Mouse (Mus musculus) cerebellum, adult 11 months (tissue): Measurements from ENCODE around the gene Nectin1.

Experiments used
- DNase-seq: peaks from one replicate; pipeline ENCODE4 v3.0.0; 2022

Gene Nectin1

GRCm38 (mm10) chr9:43742066-43742465 is 1.7 kb upstream of the Nectin1 start:
- DNase-seq = no peak

DNA sequence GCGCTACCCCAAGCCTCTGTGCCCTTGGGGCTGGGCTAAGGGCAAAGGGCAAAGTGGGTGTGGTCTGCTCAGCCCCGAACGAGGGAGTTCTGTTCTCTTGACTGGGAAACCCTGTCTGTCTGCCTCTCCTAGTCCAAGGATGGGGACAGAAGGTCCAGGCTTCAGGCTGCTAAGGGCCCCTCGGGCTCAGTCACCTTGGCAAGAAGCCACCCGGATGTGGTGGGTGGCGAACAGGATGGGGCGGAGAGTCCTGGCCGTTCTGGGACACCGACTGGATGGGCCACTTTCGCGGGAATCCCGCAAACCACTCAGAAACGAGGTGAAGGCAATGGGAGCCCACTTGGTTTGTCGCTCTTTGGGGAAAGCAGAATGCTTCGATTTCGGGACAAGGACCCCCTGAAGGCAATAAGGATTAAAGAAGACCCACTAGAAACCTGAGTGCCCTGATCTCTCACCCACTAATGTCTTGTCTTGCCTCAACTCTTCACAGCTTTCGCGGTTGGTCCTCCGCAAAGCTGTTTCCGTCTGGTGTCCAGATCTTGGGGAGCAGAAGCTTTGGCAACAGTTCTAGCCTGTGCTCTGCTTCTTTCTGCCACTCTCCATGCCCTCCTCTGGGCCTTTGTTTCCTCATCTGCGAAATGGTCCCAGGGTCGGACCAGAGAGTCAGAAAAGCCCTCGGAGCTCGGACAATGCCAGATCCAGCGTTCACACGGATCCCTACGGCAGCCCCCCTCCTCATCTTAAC is 710 bp upstream of the Nectin1 start:
- DNase-seq = peak; percentile 59

DNA sequence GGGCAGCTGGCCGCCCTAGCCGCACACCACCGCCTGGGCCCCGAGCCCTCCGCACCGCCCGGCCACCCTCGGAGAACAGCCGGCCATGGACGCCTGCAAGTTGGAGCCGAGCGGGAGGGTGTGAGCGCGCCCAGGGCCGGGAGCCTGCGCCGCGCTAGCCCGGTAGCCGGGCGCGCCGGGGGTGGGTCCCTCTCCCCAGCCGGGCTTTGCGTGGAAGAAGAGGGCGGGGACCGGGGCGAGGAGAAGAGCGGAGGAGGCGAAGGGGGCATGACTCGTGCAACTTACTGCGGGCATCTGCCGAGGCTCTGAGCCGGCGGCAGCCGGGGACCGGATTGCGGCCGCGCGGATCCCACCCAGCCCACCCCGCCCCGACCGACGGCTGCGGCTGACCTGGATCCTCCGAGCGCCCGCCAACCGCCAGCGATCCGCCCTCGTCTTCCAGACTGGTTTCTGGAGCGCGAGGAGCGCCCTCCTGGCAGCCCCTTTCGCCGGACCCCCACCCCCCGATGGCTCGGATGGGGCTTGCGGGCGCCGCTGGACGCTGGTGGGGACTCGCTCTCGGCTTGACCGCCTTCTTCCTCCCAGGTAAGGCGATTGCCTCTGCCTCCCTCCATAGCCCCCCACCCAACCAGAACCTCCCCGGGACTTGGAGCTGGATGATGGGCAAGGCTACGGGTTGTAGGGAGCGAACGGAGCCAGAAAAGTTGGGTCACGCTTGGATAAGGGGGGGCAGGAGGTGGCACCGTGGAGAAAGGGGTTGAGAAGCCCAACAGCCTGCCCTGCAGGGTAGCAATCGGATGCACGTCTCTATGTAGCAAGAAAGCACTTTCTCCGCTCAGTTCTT is 576 bp downstream of the Nectin1 start:
- peak; percentile 43 for DNase-seq

- peak; percentile 59 for DNase-seq
Observed at GRCm38 (mm10) chr9:43745051-43745792, 1.4 kb downstream of the Nectin1 start.

GRCm38 (mm10) chr9:43745951-43746703 is 2.3 kb downstream of the Nectin1 start:
- DNase-seq = no peak

DNA sequence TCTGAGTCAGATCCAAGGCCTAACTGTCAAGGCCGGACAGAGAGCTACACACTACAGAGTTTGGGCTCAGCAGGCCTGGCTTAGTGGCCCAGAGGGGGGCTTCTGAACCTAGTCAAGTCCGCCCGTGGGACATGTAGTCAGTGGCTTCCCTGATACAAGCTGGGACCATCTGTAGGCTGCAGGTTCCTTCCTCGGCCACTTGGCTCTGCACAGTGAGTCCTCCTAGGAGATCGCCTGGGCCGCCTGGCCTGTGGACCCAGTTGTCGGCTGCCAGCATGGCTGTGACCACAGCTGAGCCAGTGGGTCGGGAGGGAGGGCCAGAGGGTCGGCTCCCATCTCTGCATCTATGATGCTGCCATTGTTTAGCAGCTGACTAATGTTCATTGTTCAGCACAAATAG is 3.9 kb downstream of the Nectin1 start:
- peak; percentile 30 for DNase-seq

DNA sequence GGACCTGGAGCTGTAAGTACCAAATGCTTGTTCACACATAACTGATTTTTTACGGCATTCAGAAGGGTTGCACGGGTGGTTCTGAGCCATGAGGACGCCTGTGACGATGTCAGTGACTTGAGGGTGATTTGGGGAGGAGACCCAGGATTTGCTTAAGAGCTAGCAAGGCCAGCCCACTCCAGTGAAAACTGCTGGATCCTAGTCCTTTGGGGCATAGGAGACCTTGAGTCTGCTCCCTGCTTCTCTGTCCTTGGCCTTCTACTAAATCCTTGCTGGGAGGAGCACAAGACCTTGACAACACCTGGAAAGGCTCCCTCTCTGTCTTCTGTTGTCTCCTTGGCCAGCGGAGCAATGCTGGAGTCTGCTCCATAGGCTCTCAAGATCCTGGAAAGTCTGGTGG is 4.7 kb downstream of the Nectin1 start:
- DNase-seq = no peak

GRCm38 (mm10) chr9:43750053-43750452 is 6.3 kb downstream of the Nectin1 start:
- no peak for DNase-seq

- no peak for DNase-seq
Observed at GRCm38 (mm10) chr9:43751111-43751510, 7.3 kb downstream of the Nectin1 start.

DNA sequence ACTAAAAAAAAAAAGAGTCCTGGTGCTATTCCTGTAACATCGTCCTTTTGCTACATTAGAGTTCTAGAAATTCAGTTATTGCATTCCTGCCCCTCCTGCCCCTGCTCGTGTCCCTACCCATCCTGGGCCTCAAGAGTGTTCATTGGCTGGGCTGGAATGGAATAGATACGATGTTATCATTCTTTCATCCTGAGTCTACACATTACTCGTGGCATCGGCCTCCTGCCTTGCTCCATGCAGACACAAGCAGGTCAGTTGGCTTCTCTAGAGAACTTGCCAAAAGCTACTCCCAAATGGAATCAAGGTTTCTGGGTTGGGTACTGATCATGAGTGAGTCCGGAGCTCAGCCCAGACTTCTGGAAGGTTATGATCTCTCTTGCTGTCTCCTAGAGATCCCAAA is 9.7 kb downstream of the Nectin1 start:
- no peak for DNase-seq

- DNase-seq = no peak
Observed at GRCm38 (mm10) chr9:43754083-43754482, 10.3 kb downstream of the Nectin1 start.

DNA sequence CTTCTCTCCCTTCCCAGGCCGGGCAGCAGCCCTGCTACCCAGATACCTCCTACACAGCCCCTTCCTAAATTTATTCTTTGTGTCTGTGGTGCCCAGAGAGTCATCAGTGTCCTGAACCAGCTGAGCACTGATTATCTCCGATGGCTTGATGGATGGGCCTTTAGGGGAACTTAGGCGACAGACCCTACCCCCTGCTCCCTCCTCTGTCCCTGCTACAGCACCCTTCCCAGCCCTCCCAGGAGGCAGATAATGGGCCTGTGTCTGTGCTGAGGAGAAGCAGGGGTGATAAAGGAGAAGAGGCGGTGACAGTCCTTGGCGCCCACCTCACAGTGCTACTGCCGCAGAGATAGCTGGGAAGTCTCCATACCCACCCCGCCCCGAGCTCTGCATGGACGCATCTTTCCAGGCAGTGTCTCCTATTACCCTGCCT is 11.0 kb downstream of the Nectin1 start:
- no peak for DNase-seq

- no peak for DNase-seq
Observed at GRCm38 (mm10) chr9:43755464-43755863, 11.7 kb downstream of the Nectin1 start.

- DNase-seq = no peak
Observed at GRCm38 (mm10) chr9:43755928-43756327, 12.1 kb downstream of the Nectin1 start.

GRCm38 (mm10) chr9:43757225-43757624 is 13.4 kb downstream of the Nectin1 start:
- DNase-seq = no peak

DNA sequence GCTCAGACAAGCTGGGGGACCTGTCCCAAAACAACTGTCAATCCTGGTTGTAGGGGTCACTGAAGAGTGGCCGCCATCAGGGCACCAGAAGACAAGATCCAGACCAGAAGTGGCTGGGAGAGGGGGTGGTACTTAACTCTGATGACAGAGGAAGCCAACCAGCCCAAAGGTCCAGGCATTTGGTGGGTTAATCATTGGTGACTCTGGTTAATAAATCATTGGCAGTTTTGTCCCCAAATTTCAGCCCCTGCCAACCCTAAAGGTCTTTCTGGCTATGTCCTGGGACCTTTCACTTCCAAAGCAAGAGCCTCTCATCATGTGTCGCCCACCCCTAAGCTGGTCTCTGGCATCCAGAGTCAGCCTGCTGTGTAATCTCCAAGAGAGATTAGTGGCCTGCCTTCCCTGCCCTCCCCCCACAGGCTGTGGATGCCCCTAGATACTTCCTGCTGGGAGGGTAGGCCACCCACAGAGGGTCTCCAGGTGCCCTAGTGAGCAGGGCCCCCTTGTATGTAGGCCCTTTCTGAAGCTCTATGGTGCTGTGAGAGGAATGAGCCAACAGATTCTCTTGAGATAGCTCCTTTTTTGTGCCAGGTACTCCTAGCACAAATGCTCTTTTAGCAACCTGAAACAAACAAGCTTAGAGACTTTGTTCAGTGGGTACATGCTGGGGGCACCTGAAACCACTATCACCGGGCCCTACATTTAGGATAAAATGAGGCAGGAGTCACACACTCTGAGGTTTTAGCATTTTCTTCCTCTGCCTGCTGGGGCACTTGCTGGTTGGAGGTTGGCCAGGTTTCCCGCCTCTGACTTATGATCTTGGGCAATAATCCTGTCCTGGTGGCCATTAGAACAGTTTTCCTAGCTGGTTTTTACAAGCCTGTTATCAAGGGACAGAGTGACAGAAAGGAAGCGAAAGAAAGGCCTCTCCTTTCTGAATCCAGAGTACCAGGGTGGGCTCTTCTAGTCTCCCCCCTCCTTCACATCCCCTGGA is 14.5 kb downstream of the Nectin1 start:
- no peak for DNase-seq

DNA sequence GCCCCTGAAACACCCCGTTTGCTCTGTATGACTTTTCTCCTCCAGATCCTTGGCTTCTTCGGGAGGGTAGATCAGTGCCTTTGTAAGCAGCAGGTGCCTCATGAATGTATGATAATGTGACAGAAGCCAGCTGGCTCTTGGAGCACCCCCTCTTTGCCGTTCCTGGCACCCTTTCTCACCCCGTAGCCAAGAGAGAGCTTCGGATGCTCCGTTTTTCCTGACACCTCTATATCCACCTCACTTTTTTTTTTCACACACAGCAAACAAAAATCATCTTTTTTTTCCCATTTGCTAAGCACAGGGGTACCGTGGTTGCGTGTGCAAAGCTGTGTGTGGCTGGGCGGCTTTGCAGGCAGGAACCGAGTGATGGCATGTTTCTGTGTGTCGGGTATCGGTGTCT is 16.3 kb downstream of the Nectin1 start:
- no peak for DNase-seq

- DNase-seq = no peak
Observed at GRCm38 (mm10) chr9:43761181-43761820, 17.5 kb downstream of the Nectin1 start.

- DNase-seq = no peak
Observed at GRCm38 (mm10) chr9:43761941-43762340, 18.2 kb downstream of the Nectin1 start.

DNA sequence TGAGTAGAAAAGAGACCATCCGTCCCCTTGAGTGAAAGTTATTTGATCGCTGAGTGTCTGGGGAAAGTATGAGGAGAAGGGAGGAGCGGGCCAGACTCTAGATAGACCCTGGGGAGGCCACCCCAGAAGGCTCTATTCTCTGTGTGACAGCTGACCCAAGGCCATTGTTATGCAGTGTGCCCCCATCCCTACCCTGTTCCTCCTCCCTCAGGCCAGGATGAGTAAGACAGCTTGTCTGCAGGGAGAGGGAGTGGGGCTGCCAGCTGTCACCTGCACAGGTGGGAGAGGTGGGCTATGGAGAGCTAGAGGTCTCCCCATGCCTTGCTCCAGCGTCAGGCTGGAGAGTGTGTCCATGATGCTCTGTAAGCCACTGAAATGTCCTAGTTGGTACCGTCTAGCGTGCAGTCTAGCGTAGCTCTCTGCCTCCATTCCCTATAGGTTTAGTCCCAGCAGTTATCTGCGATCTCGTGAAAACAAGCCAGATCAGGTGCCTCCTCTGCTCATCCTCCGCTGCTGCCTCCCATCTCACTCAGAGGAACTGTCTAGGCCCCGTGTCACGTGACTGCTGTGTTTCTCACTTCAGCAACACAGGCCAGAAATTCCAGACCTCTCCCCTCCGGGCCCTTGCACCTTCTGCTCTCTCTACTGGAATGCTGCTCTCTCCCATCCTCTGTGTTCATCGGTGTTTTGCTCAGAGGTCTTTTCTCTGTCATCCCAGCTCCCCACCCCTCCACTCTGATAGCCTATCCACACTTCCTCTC is 21.8 kb downstream of the Nectin1 start:
- no peak for DNase-seq
